Mouse (Mus musculus): Measurements from ENCODE around the gene Eea1.
"Not testable (repeated sequence)": the region's sequence is repeated elsewhere in the genome, so short reads cannot be mapped to it uniquely, and the experiment has no call there.

Gene Eea1

GRCm38 (mm10) chr10:95940046-95940900 is at the start of gene Eea1:
Eea1 (plus strand) TSS chr10:95940650.
- peak; percentile 20 to 40 for DNase-seq (ENCODE audit: low spot score in 2 of 2)

GRCm38 (mm10) chr10:95891214-95891960 is 49.1 kb upstream of the Eea1 start:
- DNase-seq (ENCODE audit: low spot score in 2 of 2), result no peak

- DNase-seq (ENCODE audit: low spot score in 2 of 2), result no peak
Observed at GRCm38 (mm10) chr10:95892132-95892531, 48.3 kb upstream of the Eea1 start.

- no peak for DNase-seq (ENCODE audit: low spot score in 2 of 2)
Observed at GRCm38 (mm10) chr10:95893291-95893932, 47.0 kb upstream of the Eea1 start.

GRCm38 (mm10) chr10:95894036-95894855 is 46.2 kb upstream of the Eea1 start:
- no peak for DNase-seq (ENCODE audit: low spot score in 2 of 2)

GRCm38 (mm10) chr10:95894856-95895386 is 45.5 kb upstream of the Eea1 start:
- DNase-seq (ENCODE audit: low spot score in 2 of 2), result peak; percentile 20 to 49

GRCm38 (mm10) chr10:95898471-95899154 is 41.8 kb upstream of the Eea1 start:
- peak in 1 of 2 experiments; percentile 39 for DNase-seq (ENCODE audit: low spot score in 2 of 2)

GRCm38 (mm10) chr10:95904668-95905067 is 35.8 kb upstream of the Eea1 start:
- no peak for DNase-seq (ENCODE audit: low spot score in 2 of 2)

GRCm38 (mm10) chr10:95909246-95909909 is 31.1 kb upstream of the Eea1 start:
- no peak for DNase-seq (ENCODE audit: low spot score in 2 of 2)

GRCm38 (mm10) chr10:95911016-95911415 is 29.4 kb upstream of the Eea1 start:
- no peak for DNase-seq (ENCODE audit: low spot score in 2 of 2)

GRCm38 (mm10) chr10:95914434-95915174 is 25.8 kb upstream of the Eea1 start:
- no peak for DNase-seq (ENCODE audit: low spot score in 2 of 2)

GRCm38 (mm10) chr10:95918716-95919115 is 21.7 kb upstream of the Eea1 start:
- DNase-seq (ENCODE audit: low spot score in 2 of 2), result no peak

- no peak for DNase-seq (ENCODE audit: low spot score in 2 of 2)
Observed at GRCm38 (mm10) chr10:95923263-95924217, 16.9 kb upstream of the Eea1 start.

GRCm38 (mm10) chr10:95933631-95934030 is 6.8 kb upstream of the Eea1 start:
- DNase-seq (ENCODE audit: low spot score in 2 of 2), result not testable (repeated sequence)

GRCm38 (mm10) chr10:95940901-95941767 is 684 bp downstream of the Eea1 start:
- peak; percentile 4 to 16 for DNase-seq (ENCODE audit: low spot score in 2 of 2)

GRCm38 (mm10) chr10:95941768-95942425 is 1.4 kb downstream of the Eea1 start:
- DNase-seq (ENCODE audit: low spot score in 2 of 2), result no peak

- DNase-seq (ENCODE audit: low spot score in 2 of 2), result no peak
Observed at GRCm38 (mm10) chr10:95945086-95945485, 4.6 kb downstream of the Eea1 start.
